Mouse (Mus musculus): ENCODE results near the gene Pklr. TPM values are rescaled to one million over a fixed set of nuclear protein-coding genes. Genes with fewer than 3 reads are reported as not detected.
"Not testable (repeated sequence)": the region's sequence is repeated elsewhere in the genome, so short reads cannot be mapped to it uniquely, and the experiment has no call there.

The Pklr gene
- polyA plus RNA-seq, 1 experiment from 2014 or later: 6.6 TPM

GRCm38 (mm10) chr3:89152084-89152835 is 16.3 kb downstream of the Pklr start:
- Histone ChIP-seq H3K9ac (ENCODE audit: low read length) (no peak overlapping the region), H3K36me3 (ENCODE audit: control insufficient read depth, insufficient read depth, low read length) (no peaks in the 10 kb centered on the region), H3K27me3 (ENCODE audit: control insufficient read depth, insufficient read depth, low read length) (no peaks in the 10 kb centered on the region), H3K9me3 (ENCODE audit: control insufficient read depth, low read length) (no peaks in the 10 kb centered on the region), H3K4me3 (ENCODE audit: low read depth, low read length) (no peak overlapping the region), H3K4me2 (replicated peaks; ENCODE audit: low read depth) (no peak overlapping the region), H3K27ac (replicated peaks) (no peak overlapping the region), H3K4me1 (replicated peaks; ENCODE audit: control insufficient read depth, insufficient read depth) (no peaks in the 10 kb centered on the region)
- ATAC-seq (ENCODE audit: low FRiP score, low TSS enrichment) (no peak), DNase-seq (ENCODE audit: low spot score) (no peak)
- no peak for TF ChIP-seq EP300 (optimal IDR thresholded peaks at IDR 0.05)
- TF ChIP-seq CTCF (IDR thresholded peaks at IDR 0.05; ENCODE audit: low read depth): no peak
- 51% methylated on average over 17 of the region's 17 CpGs for WGBS

GRCm38 (mm10) chr3:89156951-89157350 is 21.0 kb downstream of the Pklr start:
- no peaks in the 10 kb centered on the region for H3K9me3 ChIP-seq (ENCODE audit: control insufficient read depth, low read length)
- no peak for DNase-seq (ENCODE audit: low spot score)
- WGBS: 85% methylated on average over 8 of the region's 8 CpGs
- ATAC-seq (ENCODE audit: low FRiP score, low TSS enrichment): no peak
- H3K27ac ChIP-seq (replicated peaks): no peak overlapping the region
- H3K4me3 ChIP-seq (ENCODE audit: low read depth, low read length): no peak overlapping the region
- H3K9ac ChIP-seq (ENCODE audit: low read length): no peak overlapping the region
- H3K4me2 ChIP-seq (replicated peaks; ENCODE audit: low read depth): no peak overlapping the region
- no peaks in the 10 kb centered on the region for H3K27me3 ChIP-seq (ENCODE audit: control insufficient read depth, insufficient read depth, low read length)
- TF ChIP-seq CTCF (IDR thresholded peaks at IDR 0.05; ENCODE audit: low read depth) (no peak), EP300 (optimal IDR thresholded peaks at IDR 0.05) (no peak)
- peaks cover 7% of the 10 kb centered on the region; the same call in 1 of the 2 replicates for H3K4me1 ChIP-seq (replicated peaks; ENCODE audit: control insufficient read depth, insufficient read depth)
- no peaks in the 10 kb centered on the region for H3K36me3 ChIP-seq (ENCODE audit: control insufficient read depth, insufficient read depth, low read length)

- Histone ChIP-seq H3K9me3 (ENCODE audit: control insufficient read depth, low read length) (no peaks in the 10 kb centered on the region), H3K27me3 (ENCODE audit: control insufficient read depth, insufficient read depth, low read length) (no peaks in the 10 kb centered on the region), H3K36me3 (ENCODE audit: control insufficient read depth, insufficient read depth, low read length) (no peaks in the 10 kb centered on the region), H3K4me3 (ENCODE audit: low read depth, low read length) (no peak overlapping the region), H3K27ac (replicated peaks) (no peak overlapping the region), H3K9ac (ENCODE audit: low read length) (no peak overlapping the region), H3K4me2 (replicated peaks; ENCODE audit: low read depth) (no peak overlapping the region), H3K4me1 (replicated peaks; ENCODE audit: control insufficient read depth, insufficient read depth) (peaks cover 7% of the 10 kb centered on the region; the same call in 1 of the 2 replicates)
- TF ChIP-seq EP300 (optimal IDR thresholded peaks at IDR 0.05) (no peak), CTCF (IDR thresholded peaks at IDR 0.05; ENCODE audit: low read depth) (no peak)
- ATAC-seq (ENCODE audit: low FRiP score, low TSS enrichment) (no peak), DNase-seq (ENCODE audit: low spot score) (no peak)
- 20% methylated on average over 7 of the region's 7 CpGs for WGBS
Measured at GRCm38 (mm10) chr3:89158651-89159050, 22.7 kb downstream of the Pklr start.

- DNase-seq (ENCODE audit: low spot score): peak; percentile 73
- H3K9ac ChIP-seq (ENCODE audit: low read length): no peak overlapping the region
- ATAC-seq (ENCODE audit: low FRiP score, low TSS enrichment): peak; percentile 37; the same call in 1 of the 2 replicates
- H3K4me3 ChIP-seq (ENCODE audit: low read depth, low read length): peak overlapping the region; percentile 51
- no peak overlapping the region for H3K27ac ChIP-seq (replicated peaks)
- H3K9me3 ChIP-seq (ENCODE audit: control insufficient read depth, low read length): no peaks in the 10 kb centered on the region
- H3K36me3 ChIP-seq (ENCODE audit: control insufficient read depth, insufficient read depth, low read length): no peaks in the 10 kb centered on the region
- no peaks in the 10 kb centered on the region for H3K27me3 ChIP-seq (ENCODE audit: control insufficient read depth, insufficient read depth, low read length)
- peaks cover 7% of the 10 kb centered on the region; the same call in 1 of the 2 replicates for H3K4me1 ChIP-seq (replicated peaks; ENCODE audit: control insufficient read depth, insufficient read depth)
- WGBS: under 1% methylated on average over 13 of the region's 13 CpGs
- peak overlapping the region; percentile 97 for H3K4me2 ChIP-seq (replicated peaks; ENCODE audit: low read depth)
- TF ChIP-seq EP300 (optimal IDR thresholded peaks at IDR 0.05) (no peak), CTCF (IDR thresholded peaks at IDR 0.05; ENCODE audit: low read depth) (no peak)
Measured at GRCm38 (mm10) chr3:89159211-89159610, 23.3 kb downstream of the Pklr start.

- Histone ChIP-seq H3K9ac (ENCODE audit: low read length) (peak within 1 kb of the TSS; percentile 48), H3K4me2 (replicated peaks; ENCODE audit: low read depth) (peak within 1 kb of the TSS; percentile 97), H3K27me3 (ENCODE audit: control insufficient read depth, insufficient read depth, low read length) (no peaks in the 10 kb centered on the region), H3K36me3 (ENCODE audit: control insufficient read depth, insufficient read depth, low read length) (no peaks in the 10 kb centered on the region), H3K9me3 (ENCODE audit: control insufficient read depth, low read length) (no peaks in the 10 kb centered on the region), H3K4me1 (replicated peaks; ENCODE audit: control insufficient read depth, insufficient read depth) (peaks cover 7% of the 10 kb centered on the region; the same call in 1 of the 2 replicates), H3K4me3 (ENCODE audit: low read depth, low read length) (peak within 1 kb of the TSS; percentile 51), H3K27ac (replicated peaks) (no peak within 1 kb of the TSS)
- TF ChIP-seq EP300 (optimal IDR thresholded peaks at IDR 0.05) (no peak), CTCF (IDR thresholded peaks at IDR 0.05; ENCODE audit: low read depth) (peak; percentile 76)
- ATAC-seq (ENCODE audit: low FRiP score, low TSS enrichment) (peak; percentile 68), DNase-seq (ENCODE audit: low spot score) (peak; percentile 84)
- WGBS: under 1% methylated on average over 46 of the region's 66 CpGs
Measured at GRCm38 (mm10) chr3:89159616-89160344, 23.8 kb downstream of the Pklr start, which contains the start of gene Hcn3. Gene Hcn3, minus strand, starts transcription at chr3:89160196.

- DNase-seq (ENCODE audit: low spot score); ATAC-seq (ENCODE audit: low FRiP score, low TSS enrichment): not testable (repeated sequence)
Measured at GRCm38 (mm10) chr3:89161207-89161606, 25.3 kb downstream of the Pklr start.

More at GRCm38 (mm10) chr3:89161207-89161606, 25.3 kb downstream of the Pklr start:
- not testable (repeated sequence) for H3K4me2 ChIP-seq (replicated peaks; ENCODE audit: low read depth); H3K36me3 ChIP-seq (ENCODE audit: control insufficient read depth, insufficient read depth, low read length); H3K9ac ChIP-seq (ENCODE audit: low read length); H3K27me3 ChIP-seq (ENCODE audit: control insufficient read depth, insufficient read depth, low read length); H3K27ac ChIP-seq (replicated peaks); H3K4me1 ChIP-seq (replicated peaks; ENCODE audit: control insufficient read depth, insufficient read depth); H3K9me3 ChIP-seq (ENCODE audit: control insufficient read depth, low read length); H3K4me3 ChIP-seq (ENCODE audit: low read depth, low read length)

Measured in stomach, postnatal 0 days (tissue).